Mouse (Mus musculus): ENCODE data around the gene Agap3. TPM values are rescaled to one million over a fixed set of nuclear protein-coding genes. Genes with fewer than 3 reads are reported as not detected.

Gene Agap3
- polyA plus RNA-seq, 1 experiment from 2014 or later, result 30.6 TPM

DNA sequence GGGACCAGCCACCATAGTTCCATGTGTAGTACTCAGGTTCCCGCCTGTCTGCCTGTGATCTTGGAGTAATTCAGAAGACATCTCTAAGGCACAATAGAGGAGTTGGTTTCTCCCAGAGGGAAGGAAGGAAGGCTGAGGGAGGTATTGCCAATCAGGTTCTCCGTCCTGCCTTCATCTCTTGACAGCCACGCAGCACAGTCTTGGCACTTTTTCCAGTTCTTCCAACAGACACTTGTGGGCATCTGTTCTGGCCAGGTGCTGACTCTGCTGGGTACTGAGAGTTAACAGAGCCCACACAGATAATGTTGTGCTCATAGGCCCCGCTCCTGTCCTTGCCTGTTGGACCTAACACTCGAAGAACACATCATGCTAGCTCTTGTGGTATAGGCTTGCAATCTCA lies 34.8 kb downstream of the Agap3 start:
- WGBS, result 85% methylated on average over 5 of the region's 5 CpGs
- Histone ChIP-seq H3K27me3 (replicated peaks; ENCODE audit: control insufficient read depth, insufficient read depth, low read length) (no peaks in the 10 kb centered on the region), H3K27ac (ENCODE audit: low read depth, low read length) (no peak overlapping the region), H3K4me1 (replicated peaks; ENCODE audit: control insufficient read depth, insufficient read depth, low read length) (peaks cover 14% of the 10 kb centered on the region), H3K9ac (ENCODE audit: low read depth, low read length) (no peak overlapping the region), H3K9me3 (ENCODE audit: control insufficient read depth, low read length) (no peaks in the 10 kb centered on the region), H3K36me3 (ENCODE audit: control insufficient read depth, insufficient read depth, low read length) (peaks cover 26% of the 10 kb centered on the region), H3K4me3 (ENCODE audit: low read depth, low read length) (no peak overlapping the region), H3K4me2 (no peak overlapping the region)
- DNase-seq (ENCODE audit: low spot score) (no peak), ATAC-seq (replicated peaks; ENCODE audit: low FRiP score) (no peak)

DNA sequence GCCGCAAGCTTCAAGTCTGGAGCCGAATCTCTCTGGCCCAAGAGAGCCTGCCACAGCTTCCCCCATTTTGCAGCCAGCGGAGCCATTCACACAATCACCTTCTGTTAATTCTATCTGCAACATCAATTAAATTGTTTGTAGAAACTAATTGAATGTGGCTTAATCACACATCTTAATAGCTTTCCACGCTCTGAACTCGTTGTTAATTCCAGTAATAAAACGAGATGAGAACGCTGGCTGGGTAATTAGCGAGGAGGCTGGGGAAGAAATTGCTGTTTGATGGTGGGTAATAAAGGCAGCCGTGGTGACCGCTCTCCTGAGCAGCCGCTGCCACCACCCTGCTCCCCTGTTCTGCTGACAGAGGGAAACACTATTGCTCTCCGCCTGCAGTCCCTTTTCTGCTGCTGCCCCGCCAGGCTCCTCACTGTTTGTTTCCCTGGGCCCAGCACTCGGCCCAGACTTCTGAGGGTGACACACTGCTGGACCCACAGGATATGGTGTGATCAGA lies 38.5 kb downstream of the Agap3 start:
- no peak overlapping the region for H3K9ac ChIP-seq (ENCODE audit: low read depth, low read length)
- H3K4me2 ChIP-seq, result no peak overlapping the region
- H3K4me3 ChIP-seq (ENCODE audit: low read depth, low read length), result no peak overlapping the region
- 0 out of 2 replicates have a peak overlapping the region, but pooled peaks have one; percentile 3 for H3K27ac ChIP-seq (ENCODE audit: low read depth, low read length)
- DNase-seq (ENCODE audit: low spot score), result no peak
- peaks cover 30% of the 10 kb centered on the region for H3K36me3 ChIP-seq (ENCODE audit: control insufficient read depth, insufficient read depth, low read length)
- no peaks in the 10 kb centered on the region for H3K27me3 ChIP-seq (replicated peaks; ENCODE audit: control insufficient read depth, insufficient read depth, low read length)
- ATAC-seq (replicated peaks; ENCODE audit: low FRiP score), result no peak
- H3K9me3 ChIP-seq (ENCODE audit: control insufficient read depth, low read length), result no peaks in the 10 kb centered on the region
- no peaks in the 10 kb centered on the region for H3K4me1 ChIP-seq (replicated peaks; ENCODE audit: control insufficient read depth, insufficient read depth, low read length)
- 83% methylated on average over 14 of the region's 14 CpGs for WGBS

DNA sequence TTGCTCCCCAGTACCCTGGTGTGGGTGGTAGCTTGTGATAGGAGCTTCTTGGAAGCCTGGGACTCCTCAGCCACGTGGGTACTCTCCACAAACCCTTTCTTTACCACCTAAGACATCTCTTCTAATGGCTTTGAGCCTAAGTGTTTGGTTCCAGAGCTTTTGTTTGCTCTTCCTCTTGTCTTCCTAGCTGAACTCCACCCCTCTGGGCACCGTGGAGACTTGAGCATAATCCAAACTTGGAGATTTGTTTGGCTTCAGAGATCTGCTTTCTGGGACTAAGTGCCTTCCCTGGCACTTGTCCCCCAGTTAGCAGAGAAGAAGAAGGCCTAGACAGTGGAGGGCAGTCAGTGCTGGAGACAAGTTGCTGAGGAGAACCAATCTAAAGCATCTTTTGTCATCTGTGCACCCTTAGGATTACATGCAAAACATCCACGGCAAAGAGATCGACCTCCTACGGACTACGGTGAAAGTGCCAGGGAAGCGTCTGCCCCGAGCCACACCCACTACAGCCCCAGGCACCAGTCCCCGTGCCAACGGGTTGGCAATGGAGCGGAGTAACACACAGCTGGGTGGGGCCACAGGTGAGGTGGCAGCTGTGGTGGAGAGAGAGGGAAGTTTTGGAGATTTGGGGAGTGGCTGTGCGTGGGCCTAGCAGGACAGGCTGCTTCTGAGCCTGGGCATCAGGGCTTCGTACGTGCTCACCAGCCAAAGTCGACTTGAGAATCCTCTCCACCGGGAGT lies 40.7 kb downstream of the Agap3 start:
- Histone ChIP-seq H3K4me1 (replicated peaks; ENCODE audit: control insufficient read depth, insufficient read depth, low read length) (no peaks in the 10 kb centered on the region), H3K36me3 (ENCODE audit: control insufficient read depth, insufficient read depth, low read length) (peaks cover 26% of the 10 kb centered on the region), H3K9me3 (ENCODE audit: control insufficient read depth, low read length) (no peaks in the 10 kb centered on the region), H3K9ac (ENCODE audit: low read depth, low read length) (no peak overlapping the region), H3K27ac (ENCODE audit: low read depth, low read length) (no peak overlapping the region), H3K4me3 (ENCODE audit: low read depth, low read length) (no peak overlapping the region), H3K4me2 (no peak overlapping the region), H3K27me3 (replicated peaks; ENCODE audit: control insufficient read depth, insufficient read depth, low read length) (no peaks in the 10 kb centered on the region)
- DNase-seq (ENCODE audit: low spot score) (no peak), ATAC-seq (replicated peaks; ENCODE audit: low FRiP score) (no peak)
- WGBS, result 89% methylated on average over 16 of the region's 16 CpGs

DNA sequence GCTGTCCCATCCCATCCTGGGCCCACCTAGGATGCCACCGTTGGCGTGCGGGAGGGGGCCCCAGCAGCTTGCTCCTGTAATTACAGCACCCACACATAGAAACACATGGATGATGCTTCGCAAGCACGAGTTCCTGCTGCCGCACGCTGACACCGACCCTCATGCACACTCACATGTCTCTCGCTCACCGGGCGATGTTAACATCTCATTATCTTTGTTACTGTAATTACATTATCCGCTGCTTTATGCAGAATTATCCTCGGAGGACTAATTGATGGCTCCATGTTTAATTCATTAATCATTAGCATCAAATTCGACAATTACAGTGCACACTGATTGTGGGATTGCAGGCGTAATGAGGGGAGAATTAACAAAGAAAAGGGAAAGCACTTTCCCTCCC lies 43.0 kb downstream of the Agap3 start:
- H3K4me1 ChIP-seq (replicated peaks; ENCODE audit: control insufficient read depth, insufficient read depth, low read length), result no peaks in the 10 kb centered on the region
- H3K36me3 ChIP-seq (ENCODE audit: control insufficient read depth, insufficient read depth, low read length), result peaks cover 23% of the 10 kb centered on the region
- no peak for DNase-seq (ENCODE audit: low spot score)
- H3K27me3 ChIP-seq (replicated peaks; ENCODE audit: control insufficient read depth, insufficient read depth, low read length), result no peaks in the 10 kb centered on the region
- no peak overlapping the region for H3K9ac ChIP-seq (ENCODE audit: low read depth, low read length)
- WGBS, result 91% methylated on average over 15 of the region's 15 CpGs
- no peak overlapping the region for H3K4me3 ChIP-seq (ENCODE audit: low read depth, low read length)
- no peak overlapping the region for H3K27ac ChIP-seq (ENCODE audit: low read depth, low read length)
- ATAC-seq (replicated peaks; ENCODE audit: low FRiP score), result no peak
- no peaks in the 10 kb centered on the region for H3K9me3 ChIP-seq (ENCODE audit: control insufficient read depth, low read length)
- H3K4me2 ChIP-seq, result no peak overlapping the region

DNA sequence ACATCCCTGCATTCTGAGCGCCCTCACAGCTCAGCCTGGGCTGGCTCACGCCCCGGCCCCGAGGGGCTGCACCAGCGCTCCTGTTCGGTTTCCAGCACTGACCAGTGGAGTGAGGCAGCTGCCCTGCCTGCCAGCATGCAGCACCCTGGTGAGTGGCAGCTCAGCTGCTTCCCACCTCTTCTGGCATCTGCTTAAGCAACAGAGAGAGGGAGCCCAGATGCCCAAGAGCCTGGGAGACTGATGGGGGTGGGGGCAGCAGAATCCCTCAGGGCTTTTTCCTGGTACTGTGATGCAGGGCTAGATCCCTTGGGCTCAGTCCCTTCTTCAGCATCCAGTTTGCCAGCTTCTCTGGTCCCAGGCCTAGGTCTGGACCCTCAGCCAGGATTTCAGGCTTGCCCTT lies 44.8 kb downstream of the Agap3 start:
- Histone ChIP-seq H3K4me1 (replicated peaks; ENCODE audit: control insufficient read depth, insufficient read depth, low read length) (no peaks in the 10 kb centered on the region), H3K9me3 (ENCODE audit: control insufficient read depth, low read length) (no peaks in the 10 kb centered on the region), H3K4me2 (no peak overlapping the region), H3K27me3 (replicated peaks; ENCODE audit: control insufficient read depth, insufficient read depth, low read length) (no peaks in the 10 kb centered on the region), H3K27ac (ENCODE audit: low read depth, low read length) (no peak overlapping the region), H3K9ac (ENCODE audit: low read depth, low read length) (no peak overlapping the region), H3K4me3 (ENCODE audit: low read depth, low read length) (no peak overlapping the region), H3K36me3 (ENCODE audit: control insufficient read depth, insufficient read depth, low read length) (peaks cover 28% of the 10 kb centered on the region)
- ATAC-seq (replicated peaks; ENCODE audit: low FRiP score) (no peak), DNase-seq (ENCODE audit: low spot score) (no peak)
- 89% methylated on average over 6 of the region's 6 CpGs for WGBS

DNA sequence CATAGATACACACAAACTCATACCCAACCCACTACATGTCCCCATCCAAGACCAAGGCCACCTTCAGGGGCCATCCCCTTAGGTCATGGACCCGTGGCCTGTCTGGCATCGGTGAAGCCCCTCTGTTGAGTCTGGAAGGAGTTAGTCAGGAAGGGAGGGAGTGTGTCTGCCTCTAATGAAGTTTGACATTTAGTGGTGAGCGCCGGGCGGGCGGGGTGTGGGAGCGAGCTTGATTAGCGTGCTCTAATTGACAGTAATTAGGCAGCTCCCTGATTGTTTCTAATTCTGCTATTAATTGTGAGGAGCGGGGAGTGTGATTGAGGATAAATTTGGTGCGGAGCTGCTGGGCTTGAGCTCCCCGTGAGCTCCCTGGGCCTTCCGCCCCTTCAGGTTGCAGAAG lies 45.5 kb downstream of the Agap3 start:
- H3K4me3 ChIP-seq (ENCODE audit: low read depth, low read length), result no peak overlapping the region
- ATAC-seq (replicated peaks; ENCODE audit: low FRiP score) (no peak), DNase-seq (ENCODE audit: low spot score) (no peak)
- no peak overlapping the region for H3K9ac ChIP-seq (ENCODE audit: low read depth, low read length)
- H3K4me1 ChIP-seq (replicated peaks; ENCODE audit: control insufficient read depth, insufficient read depth, low read length), result no peaks in the 10 kb centered on the region
- H3K27ac ChIP-seq (ENCODE audit: low read depth, low read length), result no peak overlapping the region
- no peak overlapping the region for H3K4me2 ChIP-seq
- no peaks in the 10 kb centered on the region for H3K27me3 ChIP-seq (replicated peaks; ENCODE audit: control insufficient read depth, insufficient read depth, low read length)
- WGBS, result 81% methylated on average over 12 of the region's 12 CpGs
- no peaks in the 10 kb centered on the region for H3K9me3 ChIP-seq (ENCODE audit: control insufficient read depth, low read length)
- H3K36me3 ChIP-seq (ENCODE audit: control insufficient read depth, insufficient read depth, low read length), result peaks cover 26% of the 10 kb centered on the region

DNA sequence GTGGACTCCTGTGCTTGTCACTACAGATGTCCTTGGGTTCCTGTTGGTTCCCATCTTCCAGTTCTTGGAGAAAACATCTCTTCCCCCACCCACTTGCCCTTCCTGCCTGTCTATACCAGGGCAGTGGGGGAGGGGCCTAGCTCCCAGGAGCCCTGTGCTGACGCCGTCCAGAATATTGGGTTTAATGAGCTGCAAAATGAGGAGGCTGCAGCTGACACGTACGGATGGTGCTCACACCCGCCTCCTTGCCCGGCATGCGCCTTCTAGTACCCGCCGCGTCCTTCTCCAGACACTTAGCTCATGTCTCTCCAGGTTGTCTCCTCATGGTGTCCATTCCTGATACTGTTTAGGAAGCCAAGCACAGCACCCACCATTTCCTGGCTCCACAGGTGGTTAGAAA lies 47.1 kb downstream of the Agap3 start:
- Histone ChIP-seq H3K27ac (ENCODE audit: low read depth, low read length) (no peak overlapping the region), H3K4me2 (no peak overlapping the region), H3K4me1 (replicated peaks; ENCODE audit: control insufficient read depth, insufficient read depth, low read length) (peaks cover under 1% of the 10 kb centered on the region; the same call in 1 of the 2 replicates), H3K4me3 (ENCODE audit: low read depth, low read length) (no peak overlapping the region), H3K27me3 (replicated peaks; ENCODE audit: control insufficient read depth, insufficient read depth, low read length) (peaks cover 4% of the 10 kb centered on the region; the same call in 1 of the 2 replicates), H3K9me3 (ENCODE audit: control insufficient read depth, low read length) (no peaks in the 10 kb centered on the region), H3K9ac (ENCODE audit: low read depth, low read length) (no peak overlapping the region), H3K36me3 (ENCODE audit: control insufficient read depth, insufficient read depth, low read length) (peaks cover 19% of the 10 kb centered on the region; the same call in 1 of the 2 replicates)
- 91% methylated on average over 10 of the region's 10 CpGs for WGBS
- ATAC-seq (replicated peaks; ENCODE audit: low FRiP score) (no peak), DNase-seq (ENCODE audit: low spot score) (no peak)

DNA sequence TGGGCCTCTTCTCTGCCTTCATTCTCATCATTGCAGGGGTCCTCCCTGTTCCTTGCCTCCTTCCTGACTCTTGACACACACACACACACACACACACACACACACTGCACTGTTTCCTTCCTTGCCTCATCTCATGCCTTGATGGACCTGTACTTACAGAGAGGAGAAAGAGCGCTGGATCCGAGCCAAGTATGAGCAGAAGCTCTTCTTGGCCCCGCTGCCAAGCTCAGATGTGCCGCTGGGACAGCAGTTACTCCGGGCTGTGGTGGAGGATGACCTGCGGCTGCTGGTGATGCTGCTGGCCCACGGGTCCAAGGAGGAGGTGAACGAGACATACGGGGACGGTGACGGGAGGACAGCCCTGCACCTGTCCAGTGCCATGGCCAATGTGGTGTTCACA lies 48.9 kb downstream of the Agap3 start:
- no peak overlapping the region for H3K4me2 ChIP-seq
- H3K36me3 ChIP-seq (ENCODE audit: control insufficient read depth, insufficient read depth, low read length), result peaks cover 19% of the 10 kb centered on the region; the same call in 1 of the 2 replicates
- ATAC-seq (replicated peaks; ENCODE audit: low FRiP score) (no peak), DNase-seq (ENCODE audit: low spot score) (no peak)
- peaks cover 7% of the 10 kb centered on the region for H3K27me3 ChIP-seq (replicated peaks; ENCODE audit: control insufficient read depth, insufficient read depth, low read length)
- H3K27ac ChIP-seq (ENCODE audit: low read depth, low read length), result no peak overlapping the region
- H3K4me3 ChIP-seq (ENCODE audit: low read depth, low read length), result no peak overlapping the region
- WGBS, result 93% methylated on average over 11 of the region's 11 CpGs
- H3K9ac ChIP-seq (ENCODE audit: low read depth, low read length), result no peak overlapping the region
- no peaks in the 10 kb centered on the region for H3K9me3 ChIP-seq (ENCODE audit: control insufficient read depth, low read length)
- H3K4me1 ChIP-seq (replicated peaks; ENCODE audit: control insufficient read depth, insufficient read depth, low read length), result peaks cover 15% of the 10 kb centered on the region

DNA sequence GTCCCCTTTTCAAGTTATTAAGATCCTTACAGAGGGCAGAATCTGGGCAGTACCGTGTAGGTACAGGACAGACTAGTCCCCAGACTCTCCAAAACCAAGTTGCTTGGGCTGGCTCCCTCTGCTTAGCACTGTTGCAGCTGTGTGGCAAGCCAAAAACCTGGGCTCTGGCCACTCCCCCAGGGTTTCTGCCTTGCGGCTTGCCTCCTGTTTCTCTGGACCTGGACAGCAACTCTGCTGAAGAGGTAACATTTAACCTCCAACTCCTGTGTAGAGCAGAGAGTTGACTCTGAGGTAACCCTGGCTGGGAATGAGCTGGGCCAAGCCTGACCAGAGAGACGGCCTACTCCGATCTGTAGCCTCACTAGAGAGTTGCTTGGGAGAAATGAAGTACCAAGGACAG lies 50.8 kb downstream of the Agap3 start:
- peaks cover 15% of the 10 kb centered on the region for H3K4me1 ChIP-seq (replicated peaks; ENCODE audit: control insufficient read depth, insufficient read depth, low read length)
- H3K36me3 ChIP-seq (ENCODE audit: control insufficient read depth, insufficient read depth, low read length), result peaks cover 19% of the 10 kb centered on the region; the same call in 1 of the 2 replicates
- WGBS, result 72% methylated on average over 4 of the region's 4 CpGs
- no peak for ATAC-seq (replicated peaks; ENCODE audit: low FRiP score)
- H3K4me2 ChIP-seq, result no peak overlapping the region
- peaks cover 7% of the 10 kb centered on the region for H3K27me3 ChIP-seq (replicated peaks; ENCODE audit: control insufficient read depth, insufficient read depth, low read length)
- no peaks in the 10 kb centered on the region for H3K9me3 ChIP-seq (ENCODE audit: control insufficient read depth, low read length)
- no peak overlapping the region for H3K27ac ChIP-seq (ENCODE audit: low read depth, low read length)
- H3K4me3 ChIP-seq (ENCODE audit: low read depth, low read length), result no peak overlapping the region
- no peak overlapping the region for H3K9ac ChIP-seq (ENCODE audit: low read depth, low read length)
- no peak for DNase-seq (ENCODE audit: low spot score)
